Mouse (Mus musculus) stomach, embryonic 16.5 days (tissue): ENCODE measurements around the gene Prelp. TPM values are rescaled to one million over a fixed set of nuclear protein-coding genes. Genes with fewer than 3 reads are reported as not detected.

Experiments used
- ATAC-seq: fragments of 200-750 bp; cut with Nextera tagmentation; 2 replicates; pipeline ENCODE4 v1.8.0; 2017; ENCODE audit warnings: moderate number of reproducible peaks, moderate TSS enrichment; ENCODE audit not compliant: insufficient read depth, low FRiP score
- H3K27ac ChIP-seq: fragments of 300-500 bp; sonication (generic); 2 replicates; pipeline ENCODE4 v1.5.1; 2014; ENCODE audit warnings: low read length
- H3K27me3 ChIP-seq: fragments of 300-500 bp; sonication (generic); 2 replicates; pipeline ENCODE4 v1.6.1; 2014; ENCODE audit warnings: low read length, control low read depth, mixed read lengths; ENCODE audit not compliant: control insufficient read depth, insufficient read depth
- H3K36me3 ChIP-seq: fragments of 300-500 bp; sonication (generic); 2 replicates; pipeline ENCODE4 v1.6.1; 2014; ENCODE audit warnings: low read length; ENCODE audit not compliant: control insufficient read depth, insufficient read depth
- H3K4me1 ChIP-seq: fragments of 300-500 bp; sonication (generic); 2 replicates; pipeline ENCODE4 v1.6.1; 2014; ENCODE audit warnings: low read length, control low read depth, mixed read lengths; ENCODE audit not compliant: control insufficient read depth, insufficient read depth
- H3K4me2 ChIP-seq: fragments of 300-500 bp; sonication (generic); 2 replicates; pipeline ENCODE4 v1.6.1; 2014; ENCODE audit warnings: low read depth, low read length, mixed read lengths
- H3K4me3 ChIP-seq: fragments of 300-500 bp; sonication (generic); replicated peaks from 2 replicates; pipeline ENCODE4 v1.5.1; 2014; ENCODE audit warnings: mild to moderate bottlenecking, low read length
- H3K9ac ChIP-seq: fragments of 300-500 bp; sonication (generic); 2 replicates; pipeline ENCODE4 v1.6.1; 2014; ENCODE audit warnings: low read length
- H3K9me3 ChIP-seq: fragments of 300-500 bp; sonication (generic); replicated peaks from 2 replicates; pipeline ENCODE4 v1.6.1; 2016; ENCODE audit warnings: low read length, control low read depth; ENCODE audit not compliant: control insufficient read depth
- WGBS: fragments of 180-500 bp; shearing (Covaris S2); extraction: QIAGEN DNeasy Blood & Tissue Kit; methylation state at CpG from one replicate; pipeline ENCODE4 v1.1.7; 2014; 5-methylcytosine and 5-hydroxymethylcytosine counted together
- polyA plus RNA-seq: library from polyadenylated mRNA; unstranded; fragments of >200 nt; fragmentation: Nextera tagmentation; extraction: Ambion mirVana; gene quantifications from 2 replicates; pipeline ENCODE4 v1.2.1, GENCODE M21; 2015

Prelp gene
- polyA plus RNA-seq, 1 experiment from 2014 or later, result 3.5 TPM

DNA sequence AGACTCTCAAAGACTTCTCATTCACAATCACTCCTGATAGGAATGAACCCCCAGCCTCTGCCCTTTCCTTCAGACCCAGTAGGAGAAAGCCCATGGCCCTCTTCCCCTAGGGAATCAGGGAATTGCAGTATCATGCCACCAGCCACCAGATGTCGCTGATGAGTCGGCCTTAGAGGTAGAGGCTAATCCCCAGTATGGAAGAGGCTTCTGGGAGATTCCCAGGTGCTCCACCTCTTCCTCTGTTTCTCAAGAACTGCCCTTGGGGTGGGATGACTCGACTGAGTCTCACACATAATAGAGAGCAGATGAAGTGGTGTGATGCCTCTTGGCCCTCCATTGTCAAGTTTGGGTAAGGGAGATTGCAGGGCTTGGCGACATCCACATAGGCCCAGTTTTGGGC is 9.8 kb downstream of the Prelp start:
- Histone ChIP-seq H3K4me2 (no peak overlapping the region), H3K4me1 (peaks cover 28% of the 10 kb centered on the region), H3K36me3 (no peaks in the 10 kb centered on the region), H3K27ac (no peak overlapping the region), H3K4me3 (no peak overlapping the region), H3K9me3 (no peaks in the 10 kb centered on the region), H3K27me3 (0 out of 2 replicates have a peak, but pooled peaks cover 2% of the 10 kb centered on the region), H3K9ac (no peak overlapping the region)
- ATAC-seq, result no peak
- 25% methylated on average over 4 of the region's 4 CpGs for WGBS

DNA sequence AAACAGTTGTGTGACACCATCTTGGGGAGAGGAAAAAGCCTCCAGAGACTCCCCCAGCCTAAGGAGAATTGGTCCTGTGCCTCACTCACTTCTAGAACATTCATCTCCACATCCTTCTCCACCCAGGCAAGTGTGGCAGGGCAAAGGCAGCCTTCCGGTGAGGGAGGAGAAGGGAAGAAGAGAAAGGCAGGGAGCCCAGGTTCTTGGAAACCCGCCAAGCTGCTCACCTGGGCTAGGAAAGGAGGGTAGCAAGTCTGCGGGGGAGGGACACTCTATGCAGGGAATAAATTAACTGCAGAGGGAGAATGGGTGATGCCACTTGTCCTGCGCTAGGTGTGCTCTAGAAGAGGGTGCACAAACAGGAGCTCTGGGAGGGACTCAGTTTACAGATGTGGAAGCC is 10.2 kb downstream of the Prelp start:
- no peaks in the 10 kb centered on the region for H3K36me3 ChIP-seq
- WGBS, result 69% methylated on average over 4 of the region's 4 CpGs
- no peak for ATAC-seq
- peaks cover 24% of the 10 kb centered on the region for H3K4me1 ChIP-seq
- no peaks in the 10 kb centered on the region for H3K9me3 ChIP-seq
- H3K4me2 ChIP-seq, result no peak overlapping the region
- no peak overlapping the region for H3K4me3 ChIP-seq
- H3K27me3 ChIP-seq, result 0 out of 2 replicates have a peak, but pooled peaks cover 2% of the 10 kb centered on the region
- no peak overlapping the region for H3K9ac ChIP-seq
- H3K27ac ChIP-seq, result no peak overlapping the region

DNA sequence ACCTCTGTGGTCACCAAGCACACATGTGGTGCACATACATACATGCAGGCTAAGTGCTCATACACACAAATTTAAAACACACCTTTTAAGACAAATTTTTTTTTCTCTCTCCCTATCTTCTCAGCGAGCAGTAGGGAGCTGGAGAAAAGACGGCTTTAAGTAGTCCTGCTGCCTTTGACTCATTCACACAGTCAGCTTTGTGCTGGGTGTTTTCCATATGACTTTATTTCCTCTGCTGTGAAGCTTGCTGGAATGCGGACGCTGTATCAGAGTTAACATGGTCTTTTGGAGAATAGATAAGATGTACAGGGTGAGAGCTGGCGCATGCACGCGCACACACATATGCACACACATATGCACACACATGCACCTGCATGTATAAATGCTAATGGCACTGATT is 11.1 kb downstream of the Prelp start:
- 0 out of 2 replicates have a peak, but pooled peaks cover 2% of the 10 kb centered on the region for H3K27me3 ChIP-seq
- H3K36me3 ChIP-seq, result no peaks in the 10 kb centered on the region
- WGBS, result 85% methylated on average over 7 of the region's 7 CpGs
- no peak overlapping the region for H3K4me2 ChIP-seq
- no peak overlapping the region for H3K4me3 ChIP-seq
- H3K9me3 ChIP-seq, result no peaks in the 10 kb centered on the region
- no peak overlapping the region for H3K27ac ChIP-seq
- H3K9ac ChIP-seq, result no peak overlapping the region
- peaks cover 17% of the 10 kb centered on the region for H3K4me1 ChIP-seq
- no peak for ATAC-seq

DNA sequence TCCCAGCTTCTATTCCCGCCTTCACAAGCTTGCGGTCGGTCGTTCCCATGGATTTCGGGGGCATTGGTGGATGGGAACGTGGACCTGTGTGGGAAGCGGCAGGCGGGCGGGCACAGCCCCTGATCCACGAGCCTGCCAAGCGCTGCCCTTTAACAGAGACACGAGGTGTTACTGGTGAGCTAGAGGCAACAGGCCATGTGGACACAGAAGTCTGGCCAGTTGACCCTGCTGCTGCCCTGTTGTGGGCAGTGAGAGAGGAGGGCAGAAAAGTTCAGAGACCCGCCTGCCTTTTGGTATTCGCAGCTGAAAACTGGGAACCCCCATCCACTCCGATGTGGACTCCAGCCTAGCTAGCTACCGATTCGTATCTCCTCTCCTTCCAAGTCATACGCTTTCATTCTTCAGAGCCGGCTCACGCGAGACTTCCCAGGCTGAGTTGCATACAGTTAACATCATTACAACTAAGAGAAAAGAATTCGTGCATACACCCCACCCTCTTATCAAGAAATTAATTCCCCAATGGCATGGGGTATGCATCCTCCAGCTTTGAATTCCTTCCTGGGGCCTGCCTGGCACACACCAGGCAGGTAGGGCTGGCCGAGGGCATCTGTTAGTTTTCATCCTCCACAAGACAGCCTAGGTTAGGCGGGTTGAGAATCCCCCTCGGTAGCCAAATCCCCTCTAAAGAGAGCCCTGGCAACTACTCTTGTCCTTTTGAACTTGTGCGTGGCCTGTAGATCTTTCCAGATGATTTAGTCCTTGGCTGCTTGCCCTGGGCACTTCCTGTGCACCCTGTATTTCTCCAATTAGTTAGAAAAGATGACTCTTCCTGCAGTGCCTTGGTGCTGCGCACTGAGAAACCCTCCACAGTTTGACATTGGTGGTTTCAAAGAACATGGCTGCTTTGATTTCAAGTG is 12.3 kb downstream of the Prelp start:
- peaks cover 17% of the 10 kb centered on the region for H3K4me1 ChIP-seq
- H3K9ac ChIP-seq, result peak overlapping the region; percentile 79
- H3K27ac ChIP-seq, result peak overlapping the region; percentile 90
- H3K9me3 ChIP-seq, result no peaks in the 10 kb centered on the region
- H3K36me3 ChIP-seq, result no peaks in the 10 kb centered on the region
- WGBS, result 10% methylated on average over 27 of the region's 27 CpGs
- peak overlapping the region; percentile 50 for H3K4me3 ChIP-seq
- ATAC-seq, result peak; percentile 34
- peak overlapping the region; percentile 89 for H3K4me2 ChIP-seq
- 0 out of 2 replicates have a peak, but pooled peaks cover 2% of the 10 kb centered on the region for H3K27me3 ChIP-seq

DNA sequence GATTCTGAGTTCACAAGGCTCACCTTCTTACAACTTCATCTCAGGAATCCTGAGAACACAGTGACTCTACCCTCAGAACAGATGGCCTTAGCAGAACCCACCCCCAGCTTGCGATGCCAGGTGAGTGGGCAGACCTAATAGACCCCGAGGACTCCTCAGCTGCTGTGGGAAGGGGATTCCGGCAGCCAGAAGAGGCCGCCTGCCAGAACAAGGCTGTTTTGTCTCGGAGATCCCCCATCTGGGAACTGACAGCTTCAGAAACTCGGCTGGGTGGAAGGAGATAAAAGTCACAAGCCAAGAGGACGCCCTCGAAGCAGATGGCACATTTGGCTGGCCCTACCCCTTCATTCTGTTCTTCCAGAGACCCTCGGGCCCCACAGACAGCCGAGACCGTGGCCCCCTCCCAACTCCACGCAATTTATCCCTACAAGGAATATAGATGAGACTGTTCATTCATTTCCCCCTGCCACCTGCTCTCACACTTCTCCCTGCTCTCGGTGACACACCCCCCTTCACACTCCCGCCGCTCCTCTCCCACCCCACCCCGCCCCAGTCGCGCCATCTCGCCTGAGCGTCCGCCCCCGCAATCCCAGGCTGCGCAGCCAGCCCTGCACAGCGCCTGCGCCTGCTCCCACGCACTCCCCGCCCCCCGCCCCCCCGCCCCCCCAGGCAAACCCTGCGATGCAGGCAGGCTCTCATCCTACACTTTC is 13.1 kb downstream of the Prelp start, which contains the start of gene Optc:
Gene Optc, minus strand, starts transcription at position 51 of the 710 bp plus-strand sequence.
- Histone ChIP-seq H3K4me2 (peak within 1 kb of the TSS; percentile 89), H3K27ac (peak within 1 kb of the TSS; percentile 90), H3K4me1 (peaks cover 17% of the 10 kb centered on the region), H3K4me3 (peak within 1 kb of the TSS; percentile 50), H3K27me3 (0 out of 2 replicates have a peak, but pooled peaks cover 2% of the 10 kb centered on the region), H3K36me3 (no peaks in the 10 kb centered on the region), H3K9me3 (no peaks in the 10 kb centered on the region), H3K9ac (peak within 1 kb of the TSS; percentile 79)
- 4% methylated on average over 30 of the region's 30 CpGs for WGBS
- peak; percentile 84 for ATAC-seq

DNA sequence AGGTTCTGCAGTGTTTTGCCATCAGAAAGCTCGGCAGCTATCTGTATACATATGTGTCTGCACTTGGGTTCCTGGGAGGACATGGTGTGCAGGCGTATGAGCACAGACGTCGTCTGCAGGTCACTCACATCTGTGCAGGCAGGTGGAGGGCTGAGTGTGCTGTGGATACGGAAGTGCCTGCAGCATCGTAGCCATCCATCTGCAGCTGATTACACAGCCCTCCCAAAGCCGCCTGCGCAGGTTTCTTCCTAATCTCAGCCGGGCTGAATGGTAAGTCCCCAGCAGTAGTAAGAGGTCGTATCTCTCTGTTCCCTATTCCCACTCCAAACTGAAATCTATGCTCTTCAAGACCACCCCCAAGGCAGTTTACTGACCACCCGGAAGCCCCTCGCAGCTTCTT is 14.8 kb downstream of the Prelp start:
- Histone ChIP-seq H3K27ac (no peak overlapping the region), H3K36me3 (no peaks in the 10 kb centered on the region), H3K4me2 (no peak overlapping the region), H3K27me3 (0 out of 2 replicates have a peak, but pooled peaks cover 2% of the 10 kb centered on the region), H3K4me3 (no peak overlapping the region), H3K9ac (no peak overlapping the region), H3K9me3 (no peaks in the 10 kb centered on the region), H3K4me1 (peaks cover 17% of the 10 kb centered on the region)
- ATAC-seq, result no peak
- WGBS, result 57% methylated on average over 12 of the region's 12 CpGs

DNA sequence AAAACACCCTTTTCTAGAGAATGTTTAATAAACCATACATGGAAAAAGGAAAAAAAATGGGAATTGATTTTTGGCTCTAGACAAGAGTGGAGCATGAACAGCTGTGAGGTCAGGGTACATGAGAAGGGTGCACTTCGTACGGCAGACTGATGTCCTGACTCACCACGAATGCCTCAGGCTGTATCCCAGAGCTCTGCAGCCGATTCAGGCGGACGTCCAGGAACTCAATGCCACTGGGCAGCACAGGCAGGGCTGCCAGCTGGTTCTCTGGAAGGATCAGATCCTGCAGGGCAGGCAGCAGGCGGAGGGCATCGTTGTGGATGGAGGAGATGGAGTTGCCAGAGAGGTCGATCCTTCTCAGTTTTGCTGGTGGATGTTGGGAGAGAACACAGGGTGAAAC is 20.4 kb downstream of the Prelp start:
- ATAC-seq, result no peak
- H3K9me3 ChIP-seq, result no peaks in the 10 kb centered on the region

DNA sequence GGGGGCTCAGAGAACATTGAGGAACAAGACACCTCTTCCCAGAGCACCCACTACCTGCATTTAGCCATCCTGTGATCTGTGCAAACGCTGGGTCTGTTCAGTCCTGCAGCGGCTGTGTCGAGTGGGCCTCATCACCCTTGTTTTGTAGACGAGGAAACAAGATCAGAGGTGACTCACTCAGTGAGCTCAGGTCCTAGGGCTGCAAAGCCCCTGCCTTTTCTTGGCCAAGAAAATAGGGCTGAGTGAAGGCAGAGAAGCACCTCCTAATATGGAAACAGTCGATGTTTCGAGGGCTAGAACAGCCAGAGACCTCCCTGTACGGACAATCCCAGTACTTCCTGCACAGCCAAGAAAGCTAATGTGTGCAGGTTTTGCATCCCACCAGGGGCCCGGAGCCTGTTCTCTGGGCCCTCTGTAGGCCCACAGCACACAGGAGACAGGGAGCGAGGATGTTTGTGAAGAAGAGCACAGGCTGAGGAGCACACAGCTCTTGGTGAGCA is 22.1 kb downstream of the Prelp start:
- Histone ChIP-seq H3K9me3 (no peaks in the 10 kb centered on the region), H3K9ac (peak overlapping the region; percentile 51), H3K4me1 (peaks cover 12% of the 10 kb centered on the region; the same call in 1 of the 2 replicates), H3K4me3 (peak overlapping the region; percentile 8; the same call in 1 of the 2 replicates), H3K4me2 (peak overlapping the region; percentile 27; the same call in 1 of the 2 replicates), H3K27ac (peak overlapping the region; percentile 86), H3K27me3 (no peaks in the 10 kb centered on the region), H3K36me3 (no peaks in the 10 kb centered on the region)
- WGBS, result 42% methylated on average over 9 of the region's 9 CpGs
- peak; percentile 61 for ATAC-seq

More for the DNA sequence above, 20.4 kb downstream of the Prelp start:
- no peak overlapping the region for H3K4me3 ChIP-seq
- H3K27ac ChIP-seq, result no peak overlapping the region
- H3K4me2 ChIP-seq, result no peak overlapping the region
- peaks cover 8% of the 10 kb centered on the region; the same call in 1 of the 2 replicates for H3K4me1 ChIP-seq
- no peaks in the 10 kb centered on the region for H3K27me3 ChIP-seq
- 58% methylated on average over 9 of the region's 9 CpGs for WGBS
- no peak overlapping the region for H3K9ac ChIP-seq
- no peaks in the 10 kb centered on the region for H3K36me3 ChIP-seq
